Mouse (Mus musculus): ENCODE data around the gene Col6a6. TPM values are rescaled to one million over a fixed set of nuclear protein-coding genes. Genes with fewer than 3 reads are reported as not detected.

Gene Col6a6
- polyA plus RNA-seq, 1 experiment from 2014 or later = 0.13 TPM

DNA sequence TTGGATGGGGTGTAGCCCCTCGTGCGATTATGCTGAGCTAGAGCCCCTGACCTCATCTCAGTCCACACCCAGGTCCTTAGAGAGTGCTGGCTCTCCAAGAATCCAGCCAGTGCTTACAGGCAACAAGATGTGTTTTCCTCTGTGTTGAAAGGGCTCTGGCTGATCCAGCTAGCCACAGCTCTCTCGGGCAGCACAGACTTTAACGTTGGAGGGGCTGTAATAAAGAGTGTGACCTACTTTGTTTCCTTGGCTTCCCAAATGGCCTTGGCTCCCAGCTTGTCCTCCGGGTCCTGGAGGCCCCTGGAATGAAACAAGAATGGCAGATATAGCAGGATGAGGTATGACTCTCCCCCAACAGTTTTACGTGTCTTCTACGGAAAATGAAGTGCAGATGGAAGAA lies 96.0 kb downstream of the Col6a6 start:
- H3K9ac ChIP-seq = no peak overlapping the region
- no peak overlapping the region for H3K27ac ChIP-seq
- H3K9me3 ChIP-seq (replicated peaks) = no peaks in the 10 kb centered on the region
- H3K36me3 ChIP-seq = no peaks in the 10 kb centered on the region
- 63% methylated on average over 7 of the region's 7 CpGs for WGBS (ENCODE audit: insufficient replicate concordance)
- H3K4me1 ChIP-seq = no peaks in the 10 kb centered on the region
- H3K27me3 ChIP-seq (replicated peaks) = no peaks in the 10 kb centered on the region
- H3K4me3 ChIP-seq = no peak overlapping the region
- ATAC-seq = no peak
- H3K4me2 ChIP-seq = no peak overlapping the region

DNA sequence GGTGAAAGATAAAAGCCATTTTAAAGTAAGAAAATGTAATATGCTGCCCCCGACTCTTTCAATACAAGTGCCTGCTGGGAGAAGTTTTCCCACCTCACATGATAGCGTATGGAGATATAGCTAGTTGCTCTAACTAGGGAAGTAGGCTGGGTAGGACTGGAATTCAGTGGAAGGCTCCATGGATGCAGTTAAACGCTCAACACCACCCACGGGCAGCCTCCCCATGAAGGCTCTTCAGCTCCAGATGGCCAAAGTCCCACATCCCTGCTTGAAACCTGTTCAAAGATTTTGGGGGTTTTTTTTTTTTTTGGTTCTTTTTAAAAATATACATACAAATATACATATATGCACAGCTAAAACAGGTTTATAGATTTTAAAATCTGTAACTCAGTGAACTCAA lies 107.5 kb downstream of the Col6a6 start:
- H3K36me3 ChIP-seq = no peaks in the 10 kb centered on the region
- H3K27me3 ChIP-seq (replicated peaks) = no peaks in the 10 kb centered on the region
- no peaks in the 10 kb centered on the region for H3K9me3 ChIP-seq (replicated peaks)
- H3K27ac ChIP-seq = no peak overlapping the region
- H3K4me3 ChIP-seq = no peak overlapping the region
- WGBS (ENCODE audit: insufficient replicate concordance) = 66% methylated on average over 4 of the region's 4 CpGs
- no peak overlapping the region for H3K9ac ChIP-seq
- ATAC-seq = no peak
- no peaks in the 10 kb centered on the region for H3K4me1 ChIP-seq
- H3K4me2 ChIP-seq = no peak overlapping the region

- Histone ChIP-seq H3K36me3 (no peaks in the 10 kb centered on the region), H3K4me3 (no peak overlapping the region), H3K9me3 (replicated peaks) (no peaks in the 10 kb centered on the region), H3K4me2 (no peak overlapping the region), H3K27me3 (replicated peaks) (no peaks in the 10 kb centered on the region), H3K9ac (no peak overlapping the region), H3K4me1 (no peaks in the 10 kb centered on the region), H3K27ac (no peak overlapping the region)
- 35% methylated on average over 5 of the region's 5 CpGs for WGBS (ENCODE audit: insufficient replicate concordance)
- no peak for ATAC-seq
These were observed 108.0 kb downstream of the Col6a6 start for GRCm38 (mm10) chr9:105719851-105720395.

DNA sequence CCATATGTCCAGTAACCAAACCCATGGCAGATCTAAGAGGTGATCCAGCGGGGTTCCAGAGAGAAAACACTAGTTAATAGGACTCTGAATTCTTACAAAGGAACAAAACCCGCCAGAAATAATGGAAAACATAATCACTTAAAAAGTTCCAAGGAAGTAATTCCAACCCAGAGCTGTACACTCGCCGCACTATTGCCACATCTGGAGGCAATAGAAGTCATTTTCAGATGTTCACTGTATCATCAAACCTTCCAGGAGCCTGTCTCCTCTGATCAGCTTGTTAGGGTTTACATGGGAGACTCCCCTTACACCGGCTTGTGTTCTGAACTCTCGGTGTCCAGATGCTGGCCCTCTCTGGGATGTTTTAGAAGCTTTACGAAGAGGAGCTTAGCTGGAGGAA lies 108.6 kb downstream of the Col6a6 start:
- no peaks in the 10 kb centered on the region for H3K36me3 ChIP-seq
- no peak overlapping the region for H3K9ac ChIP-seq
- ATAC-seq = no peak
- no peaks in the 10 kb centered on the region for H3K9me3 ChIP-seq (replicated peaks)
- no peak overlapping the region for H3K27ac ChIP-seq
- no peaks in the 10 kb centered on the region for H3K4me1 ChIP-seq
- no peak overlapping the region for H3K4me3 ChIP-seq
- H3K27me3 ChIP-seq (replicated peaks) = no peaks in the 10 kb centered on the region
- 59% methylated on average over 7 of the region's 7 CpGs for WGBS (ENCODE audit: insufficient replicate concordance)
- no peak overlapping the region for H3K4me2 ChIP-seq

DNA sequence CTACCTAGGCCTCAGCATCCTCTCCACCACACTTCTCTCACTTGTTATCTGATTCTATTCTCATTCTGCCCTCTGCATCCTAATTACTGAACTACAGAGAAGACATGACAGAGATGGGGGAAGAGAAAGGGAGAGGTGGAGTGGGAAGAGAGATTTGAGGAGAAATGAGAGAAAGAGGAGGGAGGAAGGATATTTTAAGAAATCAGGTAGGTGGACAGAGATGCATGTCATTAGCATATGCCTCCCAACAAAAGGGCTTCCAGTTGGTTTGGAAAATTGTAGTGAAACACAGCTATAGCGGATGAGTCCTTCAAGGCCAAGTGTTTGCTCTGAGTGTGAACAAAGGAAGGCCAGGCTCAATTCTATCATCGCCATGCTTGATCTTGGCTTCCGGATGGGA lies 115.9 kb downstream of the Col6a6 start:
- Histone ChIP-seq H3K9me3 (replicated peaks) (no peaks in the 10 kb centered on the region), H3K36me3 (no peaks in the 10 kb centered on the region), H3K4me2 (no peak overlapping the region), H3K4me3 (no peak overlapping the region), H3K27me3 (replicated peaks) (no peaks in the 10 kb centered on the region), H3K9ac (no peak overlapping the region), H3K4me1 (no peaks in the 10 kb centered on the region), H3K27ac (no peak overlapping the region)
- no peak for ATAC-seq
- 77% methylated on average over 3 of the region's 3 CpGs for WGBS (ENCODE audit: insufficient replicate concordance)

DNA sequence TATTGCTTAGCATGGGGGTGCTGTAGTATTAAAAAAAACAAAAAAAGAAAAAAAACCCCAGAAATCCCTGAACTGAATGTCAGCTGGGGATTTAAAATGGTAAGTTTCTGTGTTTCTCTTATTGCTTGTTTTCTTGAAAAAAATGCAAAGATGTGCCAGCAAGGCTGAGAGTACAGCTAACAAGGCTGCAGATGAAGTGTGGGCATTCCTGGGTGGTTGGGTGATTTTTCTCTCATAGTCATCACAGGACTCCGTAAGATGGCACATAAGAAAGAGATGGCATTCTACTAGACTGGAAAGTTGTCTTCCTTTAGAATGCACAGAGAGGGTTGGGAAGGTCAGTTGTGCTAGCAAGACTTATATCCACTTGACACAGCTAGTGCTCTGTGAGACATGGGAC lies 122.9 kb downstream of the Col6a6 start:
- WGBS (ENCODE audit: insufficient replicate concordance) = 85% methylated on average over 1 of the region's 1 CpGs
- H3K4me1 ChIP-seq = no peaks in the 10 kb centered on the region
- ATAC-seq = no peak
- H3K4me2 ChIP-seq = no peak overlapping the region
- H3K36me3 ChIP-seq = no peaks in the 10 kb centered on the region
- H3K9me3 ChIP-seq (replicated peaks) = no peaks in the 10 kb centered on the region
- H3K9ac ChIP-seq = no peak overlapping the region
- H3K27ac ChIP-seq = no peak overlapping the region
- no peak overlapping the region for H3K4me3 ChIP-seq
- no peaks in the 10 kb centered on the region for H3K27me3 ChIP-seq (replicated peaks)

DNA sequence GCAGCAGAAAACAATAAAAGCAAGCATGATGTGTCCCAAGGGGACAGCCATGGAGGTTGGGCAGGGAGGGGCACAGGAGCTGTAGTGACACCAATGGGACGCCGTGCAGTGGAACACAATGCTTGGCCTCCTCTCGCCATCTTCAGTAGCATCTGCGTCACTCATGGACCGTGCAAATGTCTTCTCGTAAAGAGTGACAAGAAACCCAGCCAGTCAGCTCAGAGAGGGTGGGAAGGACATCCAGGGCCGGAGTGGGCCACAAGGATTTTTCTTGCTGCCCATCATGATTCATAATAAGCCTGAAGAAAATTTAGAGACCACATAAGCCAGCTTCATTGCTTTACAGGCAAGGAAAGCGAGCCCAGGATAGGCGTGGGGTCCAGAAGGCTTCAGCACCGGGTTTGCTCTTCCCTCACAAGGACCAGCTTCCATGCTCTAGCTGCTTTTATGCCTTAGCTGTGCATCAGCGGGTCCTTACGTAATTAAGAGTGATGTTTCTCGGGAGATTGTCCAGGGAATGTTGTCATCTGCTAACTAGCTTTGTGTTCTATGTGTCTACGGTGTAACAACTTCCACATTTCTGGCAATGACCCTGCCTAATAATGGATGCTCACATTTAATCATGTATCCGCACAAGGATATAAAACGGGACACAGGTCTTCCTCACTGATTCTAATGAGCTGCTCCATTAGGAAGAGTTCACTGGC lies 123.6 kb downstream of the Col6a6 start:
- Histone ChIP-seq H3K4me2 (no peak overlapping the region), H3K4me3 (no peak overlapping the region), H3K27me3 (replicated peaks) (no peaks in the 10 kb centered on the region), H3K4me1 (no peaks in the 10 kb centered on the region), H3K9me3 (replicated peaks) (no peaks in the 10 kb centered on the region), H3K27ac (no peak overlapping the region), H3K9ac (no peak overlapping the region), H3K36me3 (no peaks in the 10 kb centered on the region)
- ATAC-seq = no peak
- 71% methylated on average over 16 of the region's 16 CpGs for WGBS (ENCODE audit: insufficient replicate concordance)

- H3K4me1 ChIP-seq = no peaks in the 10 kb centered on the region
- no peaks in the 10 kb centered on the region for H3K9me3 ChIP-seq (replicated peaks)
- ATAC-seq = no peak
- no peaks in the 10 kb centered on the region for H3K36me3 ChIP-seq
- no peak overlapping the region for H3K9ac ChIP-seq
- H3K27me3 ChIP-seq (replicated peaks) = no peaks in the 10 kb centered on the region
- H3K27ac ChIP-seq = no peak overlapping the region
- no peak overlapping the region for H3K4me2 ChIP-seq
- 69% methylated on average over 9 of the region's 9 CpGs for WGBS (ENCODE audit: insufficient replicate concordance)
- H3K4me3 ChIP-seq = no peak overlapping the region
These were observed 126.0 kb downstream of the Col6a6 start for GRCm38 (mm10) chr9:105701966-105702365.

DNA sequence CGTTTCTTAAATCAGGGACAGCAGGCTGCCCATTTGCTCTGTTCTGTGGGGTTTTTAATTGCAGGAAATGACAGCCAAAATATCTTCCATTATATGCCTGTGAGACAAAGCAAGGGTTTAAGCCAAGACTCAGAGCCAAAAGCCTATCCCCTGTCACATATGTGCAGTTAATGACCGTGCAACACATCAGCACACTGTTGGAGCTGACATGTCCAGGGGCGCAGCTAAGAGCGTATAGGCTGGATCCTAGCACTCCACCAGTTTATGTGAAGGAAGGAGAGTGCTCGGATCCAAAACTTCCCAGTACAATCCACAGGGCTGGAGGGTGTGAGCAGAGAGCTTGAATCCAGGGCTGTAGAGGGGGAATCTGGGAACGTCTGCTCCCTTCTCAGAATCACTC lies 127.3 kb downstream of the Col6a6 start:
- WGBS (ENCODE audit: insufficient replicate concordance) = 68% methylated on average over 6 of the region's 6 CpGs
- no peak for ATAC-seq
- no peak overlapping the region for H3K4me2 ChIP-seq
- no peaks in the 10 kb centered on the region for H3K9me3 ChIP-seq (replicated peaks)
- H3K4me3 ChIP-seq = no peak overlapping the region
- no peak overlapping the region for H3K9ac ChIP-seq
- H3K27me3 ChIP-seq (replicated peaks) = no peaks in the 10 kb centered on the region
- no peaks in the 10 kb centered on the region for H3K36me3 ChIP-seq
- H3K27ac ChIP-seq = no peak overlapping the region
- H3K4me1 ChIP-seq = no peaks in the 10 kb centered on the region

DNA sequence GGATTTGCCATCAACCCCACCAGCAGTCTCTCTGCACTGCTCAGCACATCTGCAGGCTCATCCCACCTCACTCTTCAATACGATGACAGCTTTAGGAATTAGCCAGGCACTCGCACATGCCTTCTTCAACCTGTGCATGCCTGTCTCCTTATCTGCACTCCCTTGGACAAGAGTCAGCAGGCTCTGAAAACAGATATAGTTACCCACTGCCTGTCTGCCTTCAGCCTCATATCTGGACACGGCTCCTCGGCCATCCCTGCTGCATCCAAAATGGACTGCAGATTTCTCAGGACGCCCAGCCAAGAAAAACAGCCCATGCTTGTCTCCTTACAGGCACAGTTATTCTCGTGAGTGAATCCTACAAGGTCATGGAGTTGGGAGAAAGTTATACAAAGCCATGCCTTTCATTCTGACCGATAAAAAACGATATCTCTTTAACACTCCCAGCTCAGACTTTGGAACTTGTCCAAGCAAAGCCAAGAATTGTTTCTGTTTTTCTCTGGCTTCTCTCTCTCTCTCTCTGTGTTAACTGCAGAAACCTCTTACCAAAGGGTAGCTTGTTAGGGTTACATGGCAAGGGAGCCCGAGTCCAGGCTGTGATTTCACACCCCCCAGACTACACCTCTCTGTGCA lies 130.1 kb downstream of the Col6a6 start:
- H3K9ac ChIP-seq = no peak overlapping the region
- H3K4me3 ChIP-seq = no peak overlapping the region
- no peaks in the 10 kb centered on the region for H3K36me3 ChIP-seq
- no peak overlapping the region for H3K4me2 ChIP-seq
- no peak for ATAC-seq
- H3K27me3 ChIP-seq (replicated peaks) = no peaks in the 10 kb centered on the region
- no peak overlapping the region for H3K27ac ChIP-seq
- WGBS (ENCODE audit: insufficient replicate concordance) = 55% methylated on average over 9 of the region's 9 CpGs
- H3K9me3 ChIP-seq (replicated peaks) = no peaks in the 10 kb centered on the region
- no peaks in the 10 kb centered on the region for H3K4me1 ChIP-seq

DNA sequence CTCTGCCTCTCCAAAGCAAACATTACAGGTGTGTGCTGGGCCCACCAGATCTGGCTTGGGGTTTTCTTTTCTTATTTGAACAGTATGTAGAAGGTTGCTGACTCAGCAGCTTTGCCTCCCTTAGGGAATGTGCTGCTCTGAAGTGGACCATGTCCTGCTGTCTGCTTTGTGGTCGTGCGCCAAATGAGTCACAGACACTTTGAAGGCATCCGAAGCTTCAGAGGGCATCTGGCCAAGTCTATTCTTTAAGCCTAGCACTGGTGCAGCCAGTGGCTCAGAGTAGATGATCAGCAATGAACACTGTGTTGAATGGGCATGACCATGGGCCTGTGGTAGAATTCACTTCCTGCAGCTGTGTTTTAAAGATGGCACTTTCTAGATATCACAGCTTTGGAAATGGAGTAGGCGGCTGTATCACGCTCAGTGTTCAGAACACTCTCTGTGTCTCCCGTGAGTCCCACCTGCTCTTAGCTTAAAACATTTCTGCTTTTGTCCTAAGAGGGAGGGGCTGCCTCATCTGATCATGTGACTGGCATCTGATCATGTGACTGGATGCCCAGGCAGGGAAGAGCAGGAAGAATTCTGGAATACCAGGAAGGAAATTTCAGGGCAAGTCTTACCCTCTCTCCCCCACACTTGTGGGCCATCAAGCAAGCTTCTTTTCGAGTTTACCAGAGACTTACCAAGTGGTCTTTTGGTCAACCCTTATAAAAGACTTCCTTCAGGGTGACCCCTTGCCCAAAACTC lies 131.0 kb downstream of the Col6a6 start:
- Histone ChIP-seq H3K4me2 (no peak overlapping the region), H3K9me3 (replicated peaks) (no peaks in the 10 kb centered on the region), H3K9ac (no peak overlapping the region), H3K4me1 (no peaks in the 10 kb centered on the region), H3K36me3 (no peaks in the 10 kb centered on the region), H3K27me3 (replicated peaks) (no peaks in the 10 kb centered on the region), H3K4me3 (no peak overlapping the region), H3K27ac (no peak overlapping the region)
- WGBS (ENCODE audit: insufficient replicate concordance) = 67% methylated on average over 7 of the region's 7 CpGs
- no peak for ATAC-seq

- Histone ChIP-seq H3K27me3 (replicated peaks) (no peaks in the 10 kb centered on the region), H3K9me3 (replicated peaks) (no peaks in the 10 kb centered on the region), H3K4me2 (no peak overlapping the region), H3K4me3 (no peak overlapping the region), H3K4me1 (no peaks in the 10 kb centered on the region), H3K9ac (no peak overlapping the region), H3K27ac (no peak overlapping the region), H3K36me3 (no peaks in the 10 kb centered on the region)
- ATAC-seq = no peak
- WGBS (ENCODE audit: insufficient replicate concordance) = 7% methylated on average over 5 of the region's 5 CpGs
These were observed 134.1 kb downstream of the Col6a6 start for GRCm38 (mm10) chr9:105693854-105694253.

Measured in liver, embryonic 12.5 days (tissue).